Mouse (Mus musculus) spleen, postnatal 4 days (tissue): ENCODE results near the gene Aplp1.
A peak's percentile ranks its signal among the peaks of the same experiment; 100 is the strongest.
"Not testable (repeated sequence)": the region's sequence is repeated elsewhere in the genome, so short reads cannot be mapped to it uniquely, and the experiment has no call there.

ENCODE experiments used
- DNase-seq, 2 experiments: peaks; one replicate each; pipeline ENCODE4 v3.0.0; 2022; ENCODE audit warnings: low spot score in 2 of 2

The Aplp1 gene

DNA sequence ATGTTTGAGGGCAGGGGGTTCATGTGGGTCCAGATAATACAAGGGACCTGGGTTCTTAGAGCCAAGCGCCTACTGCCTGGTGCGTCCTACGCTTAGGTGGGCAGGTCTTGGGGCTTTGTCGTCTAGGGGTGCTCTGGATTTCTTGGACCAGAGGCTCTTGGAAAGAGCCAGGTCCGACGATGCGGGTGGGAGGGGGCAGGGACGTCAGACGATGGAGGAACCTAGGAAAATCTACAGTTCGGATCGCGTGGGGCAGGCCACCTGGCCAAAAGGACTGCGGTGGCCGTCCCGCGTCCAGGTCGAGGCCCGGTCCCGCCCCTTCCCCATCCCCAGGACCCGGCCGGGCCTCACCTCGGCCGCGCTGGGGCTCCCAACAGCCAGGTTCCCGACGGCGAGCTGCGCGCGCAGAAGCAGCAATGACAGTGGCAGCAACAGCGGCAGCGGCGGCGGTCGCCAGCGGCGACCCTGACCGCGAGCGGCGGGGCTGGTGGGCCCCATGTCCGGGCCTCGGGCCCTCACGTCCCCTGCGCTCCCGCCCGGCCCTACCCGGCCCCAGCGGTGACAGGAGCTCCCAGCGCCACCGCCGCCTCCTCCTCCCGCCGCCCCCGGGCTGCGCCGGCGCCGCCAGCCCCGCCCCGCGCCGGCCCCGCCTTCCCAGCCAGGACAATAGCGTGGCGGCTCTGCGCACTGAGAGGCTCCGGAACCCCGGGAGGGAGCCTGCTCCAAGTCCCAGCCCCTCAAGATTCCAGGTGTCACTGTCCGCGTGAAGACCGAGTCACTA, at the start of gene Aplp1:
Gene Aplp1 (minus strand): TSS at position 565 of the 781 bp plus-strand sequence.
- DNase-seq: no peak

DNA sequence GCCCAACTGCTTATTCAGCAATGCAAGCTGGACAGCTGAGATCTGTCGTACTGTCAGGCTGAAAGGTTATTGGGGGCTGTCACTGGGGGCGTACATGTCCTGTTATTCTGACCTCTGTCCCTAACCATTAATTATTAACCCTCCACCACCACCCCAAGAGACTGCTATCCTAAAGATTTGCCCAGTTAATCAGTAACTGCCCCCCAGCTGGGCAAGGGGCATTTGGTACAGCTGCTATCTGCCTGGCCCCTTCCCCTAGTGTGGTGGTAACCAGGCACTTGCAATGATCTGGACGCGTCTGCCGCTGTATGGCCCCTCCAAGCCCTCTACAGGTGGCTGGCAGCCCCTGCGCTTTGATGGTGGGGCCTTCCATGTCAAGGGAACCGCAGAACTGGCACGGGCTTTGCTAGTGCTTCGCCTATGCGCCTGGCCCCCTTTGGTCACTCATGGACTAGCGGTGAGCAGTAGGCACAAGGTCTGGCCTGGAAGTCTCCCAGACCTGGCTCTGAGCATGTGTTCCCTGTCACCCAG, 48.1 kb upstream of the Aplp1 start, which contains the start of gene Prodh2:
Gene Prodh2 (plus strand): TSS at position 222 of the 531 bp plus-strand sequence.
- no peak for DNase-seq

DNA sequence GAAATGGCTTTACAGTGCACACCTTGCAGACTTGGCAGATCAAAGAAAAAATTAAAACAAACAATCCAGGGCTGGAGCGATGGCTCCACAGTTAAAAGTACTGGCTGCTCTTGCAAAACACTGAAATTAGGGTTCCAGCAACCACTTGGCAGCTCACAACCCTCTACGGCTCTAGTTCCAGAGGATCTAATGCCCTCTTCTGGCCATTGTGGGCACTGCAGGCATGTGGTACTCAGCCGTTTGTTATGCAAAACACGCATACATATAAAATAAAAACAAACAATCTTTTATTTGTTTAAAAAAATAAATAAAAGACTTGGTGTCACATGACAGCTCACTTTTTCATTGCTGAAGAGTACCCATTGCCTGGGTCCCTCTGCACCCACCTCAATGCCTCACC, 47.4 kb upstream of the Aplp1 start:
- peak; percentile 69 to 91 for DNase-seq

GRCm38 (mm10) chr7:30490957-30491307, 45.6 kb upstream of the Aplp1 start:
- no peak for DNase-seq

DNA sequence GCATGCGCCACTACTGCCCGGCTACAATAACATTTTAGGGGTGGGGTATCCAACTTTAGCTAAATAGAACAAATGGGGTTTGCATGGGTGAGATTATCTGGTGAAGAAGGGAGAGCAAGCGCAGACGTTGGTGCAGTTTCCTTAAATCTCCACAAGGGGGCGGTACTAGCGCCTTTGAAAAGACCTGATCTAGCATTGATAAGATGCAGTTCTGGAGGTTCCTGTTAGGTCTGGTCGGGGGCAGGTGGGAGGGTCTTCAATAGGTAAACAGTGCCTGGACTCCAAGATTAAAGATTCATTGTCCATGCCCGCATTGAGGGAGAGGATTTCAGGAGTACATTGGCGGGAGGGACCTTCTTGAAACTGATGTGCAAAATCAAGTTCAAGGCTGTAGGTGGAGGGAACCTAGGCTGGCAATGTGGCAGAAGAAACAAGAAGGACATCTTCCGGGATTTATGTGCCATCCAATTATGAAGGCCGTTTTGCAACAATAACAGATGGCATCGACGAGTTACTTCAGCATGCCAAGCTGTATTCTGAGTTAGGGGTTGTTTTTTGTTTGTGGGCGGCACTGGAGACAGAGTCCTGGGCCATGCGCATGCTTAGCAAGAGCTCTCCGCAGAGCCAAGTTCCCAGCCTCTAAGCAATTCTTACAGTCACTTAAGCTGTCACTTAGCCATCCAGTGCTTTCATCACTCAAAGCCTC, 45.1 kb upstream of the Aplp1 start:
- DNase-seq: peak; percentile 36 to 71

DNA sequence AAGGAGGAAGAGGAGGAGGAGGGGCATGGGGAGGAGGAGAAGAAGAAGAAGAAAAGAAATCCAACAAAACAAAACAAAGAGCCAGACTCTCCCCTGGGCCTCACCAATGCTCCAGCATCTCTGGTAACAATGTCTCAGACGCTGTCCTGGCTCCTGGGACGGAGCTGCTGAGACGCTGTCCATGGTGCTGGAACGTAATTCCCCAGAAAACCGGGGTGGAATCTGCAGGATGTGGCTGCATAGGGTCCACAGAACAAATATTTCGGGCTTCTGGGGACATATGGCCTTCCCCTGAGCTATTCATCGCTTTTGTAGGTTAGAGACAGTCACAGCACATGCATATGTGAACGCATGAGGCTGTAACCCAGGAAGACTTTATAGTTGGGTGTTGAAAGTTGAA, 38.9 kb upstream of the Aplp1 start:
- no peak for DNase-seq

DNA sequence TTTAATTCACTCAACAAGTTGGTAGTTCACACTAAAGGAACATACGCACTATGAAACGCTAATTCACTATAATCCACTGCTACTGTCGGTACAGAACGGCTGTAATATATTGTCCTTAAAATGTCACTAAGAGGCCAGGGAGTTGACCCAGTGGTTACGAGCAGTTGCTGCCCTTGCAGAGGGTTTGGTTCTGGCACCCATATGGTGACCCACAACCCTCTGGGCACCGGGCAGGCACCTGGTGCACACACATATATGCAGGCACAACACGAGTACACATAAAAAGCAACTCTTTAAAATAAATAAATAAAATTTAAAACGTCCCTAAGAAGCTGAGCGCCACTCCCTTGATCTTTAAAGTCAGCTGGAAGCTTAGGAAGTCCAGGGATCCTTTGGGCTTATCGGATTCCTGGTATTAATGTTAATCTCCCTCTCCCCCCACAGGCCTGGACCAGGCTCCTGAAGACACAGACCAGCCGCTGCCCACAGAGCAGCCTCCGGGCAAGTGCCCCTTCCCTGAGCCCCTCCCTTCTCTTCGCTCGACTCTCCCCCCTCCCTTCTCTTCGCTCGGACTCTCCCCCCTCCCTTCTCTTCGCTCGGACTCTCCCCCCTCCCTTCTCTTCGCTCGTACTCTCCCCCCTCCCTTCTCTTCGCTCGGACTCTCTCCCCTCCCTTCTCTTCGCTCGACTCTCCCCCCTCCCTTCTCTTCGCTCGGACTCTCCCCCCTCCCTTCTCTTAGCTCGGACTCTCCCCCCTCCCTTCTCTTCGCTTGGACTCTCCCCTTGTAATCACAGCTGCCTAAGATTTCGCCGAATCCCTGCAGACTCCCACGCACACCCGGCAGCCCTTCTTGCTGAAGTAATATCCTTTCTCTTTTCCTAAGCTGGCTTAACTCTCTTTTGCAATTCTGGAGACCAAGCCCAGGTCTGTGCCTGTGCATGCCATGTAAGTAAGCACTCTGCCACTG, 32.4 kb upstream of the Aplp1 start:
- no peak for DNase-seq

DNA sequence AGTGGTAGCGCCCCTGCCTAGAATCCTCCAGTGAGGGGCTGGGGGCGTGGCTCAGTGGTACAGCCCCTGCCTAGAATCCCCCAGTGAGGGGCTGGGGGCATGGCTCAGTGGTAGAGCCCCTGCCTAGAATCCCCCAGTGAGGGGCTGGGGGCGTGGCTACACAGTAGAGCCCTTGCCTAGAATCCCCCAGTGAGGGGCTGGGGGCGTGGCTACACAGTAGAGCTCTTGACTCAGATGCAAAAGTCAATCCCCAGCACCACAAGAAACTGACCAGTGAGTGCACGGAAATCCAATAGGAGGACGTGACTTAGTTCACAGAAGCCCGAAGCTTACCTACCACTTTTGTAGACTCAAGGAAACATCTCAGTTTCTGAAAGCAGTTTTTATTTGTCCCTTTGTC, 30.8 kb upstream of the Aplp1 start:
- DNase-seq: not testable (repeated sequence)

DNA sequence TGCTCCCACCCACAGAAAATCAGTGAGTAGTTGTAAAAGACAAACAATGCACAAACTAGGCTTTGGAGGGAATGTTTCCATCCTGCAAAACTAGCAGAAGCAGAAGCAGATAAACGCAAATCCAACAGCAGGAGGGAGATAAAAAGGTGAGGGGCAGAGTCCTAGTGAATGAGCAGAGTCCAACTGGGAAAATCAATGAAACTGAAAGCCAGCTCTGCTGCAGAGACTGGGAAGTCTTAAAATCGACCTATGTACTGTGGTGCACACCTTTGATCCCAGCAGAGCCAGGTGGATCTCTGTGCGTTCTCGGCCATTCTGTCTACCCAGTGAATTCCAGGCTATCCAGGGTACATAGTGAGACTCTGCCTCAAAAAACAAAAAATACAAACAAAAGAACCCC, 29.7 kb upstream of the Aplp1 start:
- DNase-seq: no peak

- DNase-seq: peak; percentile 43 to 78
Observed at GRCm38 (mm10) chr7:30472411-30472810, 27.1 kb upstream of the Aplp1 start.

- DNase-seq: no peak
Observed at GRCm38 (mm10) chr7:30464816-30465300, 19.5 kb upstream of the Aplp1 start.

DNA sequence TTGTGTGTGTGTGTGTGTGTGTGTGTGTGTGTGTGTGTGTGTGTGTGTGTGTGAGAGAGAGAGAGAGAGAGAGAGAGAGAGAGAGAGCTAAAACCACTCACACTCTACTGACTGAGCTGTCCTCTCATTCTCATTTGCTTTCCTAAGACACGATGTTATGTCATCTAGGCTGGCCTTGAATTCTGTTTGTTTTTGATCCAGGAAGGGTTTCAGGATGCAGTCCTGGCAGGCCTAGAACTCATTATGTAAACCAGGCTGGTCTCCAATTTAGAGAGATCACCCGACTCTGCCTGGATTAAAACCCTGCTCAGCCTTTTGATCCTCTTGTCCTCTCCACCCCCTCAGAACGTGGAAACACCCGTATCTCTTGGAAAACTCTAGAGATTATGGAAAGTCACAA, 18.7 kb upstream of the Aplp1 start:
- no peak for DNase-seq

DNA sequence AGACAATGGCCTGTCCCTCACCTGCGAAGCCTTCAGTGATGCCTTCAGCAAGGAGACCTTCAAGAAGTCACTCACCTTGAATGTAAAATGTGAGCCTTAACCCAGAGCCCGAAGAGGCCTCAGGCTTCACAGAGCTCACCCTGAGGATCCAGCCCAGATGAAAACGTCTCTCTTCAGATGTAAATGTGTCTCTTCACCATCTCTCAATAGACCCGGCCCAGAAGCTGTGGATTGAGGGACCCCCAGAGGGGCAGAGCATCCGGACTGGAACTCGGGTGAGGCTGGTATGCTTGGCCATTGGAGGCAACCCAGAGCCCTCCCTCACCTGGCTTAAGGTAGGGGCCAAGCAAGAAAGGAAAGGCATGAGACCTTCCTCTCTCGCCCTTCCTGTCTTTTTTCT, 18.2 kb upstream of the Aplp1 start:
- DNase-seq: no peak

GRCm38 (mm10) chr7:30459484-30459883, 14.1 kb upstream of the Aplp1 start:
- DNase-seq: no peak

DNA sequence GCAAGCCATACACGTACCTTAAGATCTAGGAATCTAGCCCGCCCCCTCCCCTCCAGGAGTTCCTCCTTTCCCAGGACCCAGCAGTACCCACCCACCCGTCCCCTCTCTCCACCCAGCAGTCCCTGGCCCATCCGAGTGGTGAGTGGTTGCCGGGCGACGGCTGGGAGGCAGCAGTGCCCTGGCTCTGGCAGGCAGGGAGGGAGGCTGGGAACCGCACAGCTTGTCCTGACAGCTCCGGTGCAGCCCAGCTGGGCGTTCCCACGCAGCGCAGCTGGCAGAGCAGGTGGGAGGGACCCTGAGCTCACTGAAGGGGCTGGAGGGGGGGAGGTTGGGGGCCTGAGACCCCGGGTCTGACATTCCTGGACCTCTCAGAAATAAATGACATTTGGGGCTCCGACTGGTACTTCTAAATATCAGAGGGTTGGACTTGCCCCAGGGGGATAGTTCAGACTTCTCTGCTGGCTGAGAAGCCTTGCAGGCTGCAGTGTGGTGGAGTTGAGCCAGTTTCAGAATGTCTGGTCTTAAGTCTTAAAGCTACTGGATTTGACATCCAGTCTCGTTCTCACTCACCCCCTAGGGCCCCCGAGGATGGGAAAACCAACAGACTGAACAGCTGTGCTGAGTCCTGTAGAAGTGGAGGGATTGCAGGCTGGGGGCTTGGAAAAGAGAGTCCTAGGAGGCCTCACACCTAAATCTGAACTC, 12.4 kb upstream of the Aplp1 start, which contains the start of the genes Kirrel2 and Nphs1:
Gene Kirrel2 (minus strand): TSS at position 62 of the 702 bp plus-strand sequence.
Gene Nphs1 (plus strand): TSS at position 687 of the 702 bp plus-strand sequence.
- DNase-seq: no peak

DNA sequence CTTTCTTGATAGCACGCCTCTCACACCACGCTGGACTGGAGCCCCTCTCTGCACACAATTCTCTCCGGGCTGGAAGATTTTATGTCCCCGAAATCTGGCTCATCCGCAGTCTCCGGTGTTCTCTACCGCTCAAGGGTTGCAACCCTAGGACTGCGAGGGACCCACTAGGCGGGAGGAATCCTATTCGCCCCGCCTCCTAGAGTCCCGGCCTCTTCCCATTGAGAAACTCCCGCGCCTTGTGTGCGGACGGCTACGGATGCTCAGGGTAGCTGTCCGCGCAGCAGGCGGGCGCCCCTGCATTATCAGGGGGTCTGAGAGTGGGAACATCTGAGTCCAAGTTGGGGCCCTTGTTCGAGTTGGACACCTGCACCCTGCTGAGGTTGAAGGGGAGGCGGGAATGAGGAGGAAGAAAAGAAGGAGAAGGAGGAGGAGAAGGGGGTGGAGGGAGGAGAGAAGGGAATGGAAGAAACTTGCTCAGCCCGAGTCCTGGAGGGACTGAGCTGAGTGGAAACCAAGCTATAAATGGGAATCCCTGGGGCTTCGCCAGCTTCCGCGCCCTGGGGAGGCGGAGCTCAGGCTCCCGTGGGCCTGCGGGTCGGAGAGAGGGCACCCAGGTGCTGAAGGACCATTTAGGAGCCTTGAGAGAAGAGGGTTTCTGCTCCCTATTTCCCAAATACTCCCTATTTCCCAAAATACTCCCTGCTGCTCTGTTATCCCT, 11.7 kb upstream of the Aplp1 start:
- no peak for DNase-seq

DNA sequence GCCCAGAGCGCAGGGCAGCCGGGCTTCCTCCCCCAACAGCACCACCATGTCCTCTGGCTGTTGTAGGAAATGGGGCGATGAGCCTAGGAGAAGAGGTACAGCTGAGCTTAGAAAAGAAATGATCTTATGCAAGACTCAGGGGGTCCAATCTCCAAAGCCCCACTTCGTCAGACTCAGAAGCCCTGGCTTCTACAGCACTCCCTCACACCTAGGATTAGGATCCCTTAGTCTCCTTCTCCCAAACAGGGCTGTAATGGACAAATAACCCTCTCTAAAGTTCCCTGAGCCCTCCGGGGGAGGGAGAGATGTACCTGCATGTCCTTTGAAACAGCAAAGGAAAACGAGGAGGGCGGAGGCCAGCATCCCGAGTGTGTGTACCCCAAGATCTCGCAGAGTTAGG, 11.2 kb upstream of the Aplp1 start:
- DNase-seq: no peak

DNA sequence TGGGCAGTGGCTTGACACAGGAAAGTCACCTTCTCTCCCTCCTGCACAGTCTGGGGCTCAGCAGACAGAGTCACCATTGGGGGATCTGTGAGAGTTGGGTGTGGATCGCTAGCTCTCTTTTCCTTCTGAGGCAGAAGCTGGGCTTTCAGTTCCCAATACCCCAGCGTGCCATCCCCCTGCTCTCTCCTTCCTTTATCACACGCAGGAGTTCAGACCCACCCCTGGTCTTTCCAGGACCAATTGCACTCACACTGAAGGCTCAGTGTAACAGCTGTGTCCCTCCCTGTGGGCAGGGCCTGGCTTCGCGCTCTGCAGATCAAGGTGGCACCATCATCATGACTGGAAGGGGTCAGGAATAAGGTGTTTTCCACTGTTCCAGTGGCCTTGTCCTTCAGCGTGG, 8.9 kb upstream of the Aplp1 start:
- no peak for DNase-seq

- DNase-seq: peak; percentile 55 to 74
Observed at GRCm38 (mm10) chr7:30453766-30454165, 8.4 kb upstream of the Aplp1 start.

DNA sequence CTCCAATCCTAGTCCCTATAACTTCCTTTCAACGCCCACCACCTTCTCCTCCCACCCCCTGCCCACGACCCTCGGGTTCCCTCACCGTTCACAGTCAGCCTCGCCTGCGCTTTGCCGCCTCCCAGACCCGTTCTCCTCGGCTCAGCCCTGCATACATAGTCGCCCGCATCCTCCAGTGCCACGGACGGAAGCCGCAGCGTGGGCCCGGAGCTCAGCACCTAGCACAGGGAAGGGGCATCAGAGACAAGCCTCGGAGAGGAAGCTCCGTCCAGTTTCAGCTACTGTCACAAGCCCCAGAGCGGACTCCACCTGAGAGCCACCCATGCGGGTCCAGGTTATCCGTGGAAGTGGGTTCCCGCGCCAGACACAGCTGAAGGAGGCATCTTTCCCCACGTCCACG, 8.0 kb upstream of the Aplp1 start:
- DNase-seq: no peak
